Mouse (Mus musculus): ENCODE data around the gene Qrich1. TPM values are rescaled to one million over a fixed set of nuclear protein-coding genes. Genes with fewer than 3 reads are reported as not detected.

The Qrich1 gene
- polyA plus RNA-seq (2012; fragmentation: generic; extraction: Trizol) = 10 to 100 TPM in 1 of 2 experiments, 1 to 10 TPM in 1; 5.6 to 45.1 TPM

GRCm38 (mm10) chr9:108516380-108517251, at the start of gene Qrich1:
TSS of gene Qrich1 (plus strand) at chr9:108516806.

GRCm38 (mm10) chr9:108479721-108480351, 36.8 kb upstream of the Qrich1 start, which contains the start of gene Lamb2:
TSS of gene Lamb2 (plus strand) at chr9:108479736.

GRCm38 (mm10) chr9:108490559-108491285, 25.9 kb upstream of the Qrich1 start, which contains the start of gene Usp19:
TSS of gene Usp19 (plus strand) at chr9:108490602.

GRCm38 (mm10) chr9:108507619-108508434, 8.8 kb upstream of the Qrich1 start, which contains the start of gene Qars:
TSS of gene Qars (plus strand) at chr9:108507706.

DNA sequence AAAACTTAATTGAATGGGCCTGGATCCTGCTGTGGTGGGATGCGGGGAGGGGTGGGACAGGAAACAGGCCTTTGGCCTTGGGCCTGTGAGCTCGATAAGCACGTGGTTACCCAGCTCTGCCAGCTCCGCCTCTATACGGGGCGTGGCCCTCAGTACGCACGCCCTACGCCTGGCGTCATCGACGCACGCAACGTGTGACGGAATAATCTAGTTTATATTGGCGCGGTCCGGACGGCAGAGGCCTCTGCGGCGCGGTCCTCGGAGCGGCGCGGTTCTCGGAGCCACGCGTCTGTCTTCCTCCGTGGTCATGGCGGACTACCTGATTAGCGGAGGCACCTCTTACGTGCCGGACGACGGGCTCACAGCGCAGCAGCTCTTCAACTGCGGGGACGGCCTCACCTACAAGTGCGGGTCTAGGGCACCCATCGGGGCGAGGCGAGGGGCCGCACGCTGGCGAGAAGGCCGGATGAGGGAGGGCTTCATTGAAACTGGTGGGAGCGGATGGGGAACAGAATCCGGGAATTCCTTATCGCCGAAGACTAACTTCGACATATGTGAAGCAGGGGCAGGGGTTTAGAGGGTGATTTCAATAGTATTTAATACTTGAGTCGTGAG, 43.7 kb downstream of the Qrich1 start, which contains the start of gene Impdh2:
Gene Impdh2 (plus strand): TSS at position 60 of the 615 bp plus-strand sequence.

DNA sequence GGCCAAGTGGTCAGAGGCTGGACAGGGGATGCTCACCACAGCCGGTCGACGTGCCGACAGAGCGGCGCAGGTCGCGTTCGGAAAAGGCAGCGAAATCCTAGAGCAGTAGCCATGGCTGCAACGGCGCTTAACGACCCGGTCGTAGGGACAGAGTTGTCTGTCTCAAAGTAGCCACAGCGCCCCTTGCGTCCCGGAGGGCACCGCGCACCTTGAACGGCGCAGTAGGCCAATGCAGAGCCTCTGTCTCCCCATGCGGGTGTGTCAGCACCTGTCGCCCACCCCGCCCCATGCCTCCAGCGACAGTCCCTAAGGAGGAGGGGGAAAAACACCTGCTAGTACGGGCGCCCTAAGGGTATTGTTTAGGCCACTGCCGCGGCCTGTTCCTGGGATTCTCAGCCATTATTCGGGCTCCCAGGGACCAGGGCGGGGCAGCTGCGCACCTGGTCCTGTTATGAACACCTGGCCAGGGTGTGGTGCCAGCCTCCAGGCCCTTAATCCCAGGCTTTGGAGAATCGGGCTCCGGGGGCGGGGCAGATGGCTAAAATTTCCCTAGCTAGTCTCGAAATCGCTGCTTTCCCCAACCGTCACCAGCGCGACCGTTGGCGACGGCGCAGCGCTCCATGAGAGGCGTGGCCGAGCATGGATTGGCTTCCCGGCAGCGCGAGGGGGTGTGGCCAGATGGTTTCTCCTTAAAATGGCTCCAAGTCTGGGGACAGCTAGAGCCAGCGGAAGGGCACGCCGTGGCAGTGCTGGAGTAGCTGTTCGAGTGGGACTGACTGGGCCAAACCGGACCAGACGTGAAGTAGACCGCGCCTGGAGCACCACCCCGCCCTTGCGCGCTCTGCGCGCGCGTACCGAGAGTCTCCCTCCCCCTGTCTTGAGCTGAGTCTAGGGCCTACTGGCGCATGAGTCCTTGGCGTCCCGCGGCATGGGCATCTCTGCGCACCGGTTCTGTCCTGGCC, 50.5 kb downstream of the Qrich1 start, which contains the start of gene Ndufaf3:
Gene Ndufaf3 (minus strand): TSS at position 620 of the 962 bp plus-strand sequence.

GRCm38 (mm10) chr9:108569381-108570206, 53.0 kb downstream of the Qrich1 start, which contains the start of gene Dalrd3:
TSS of gene Dalrd3 (plus strand) at chr9:108569886.

DNA sequence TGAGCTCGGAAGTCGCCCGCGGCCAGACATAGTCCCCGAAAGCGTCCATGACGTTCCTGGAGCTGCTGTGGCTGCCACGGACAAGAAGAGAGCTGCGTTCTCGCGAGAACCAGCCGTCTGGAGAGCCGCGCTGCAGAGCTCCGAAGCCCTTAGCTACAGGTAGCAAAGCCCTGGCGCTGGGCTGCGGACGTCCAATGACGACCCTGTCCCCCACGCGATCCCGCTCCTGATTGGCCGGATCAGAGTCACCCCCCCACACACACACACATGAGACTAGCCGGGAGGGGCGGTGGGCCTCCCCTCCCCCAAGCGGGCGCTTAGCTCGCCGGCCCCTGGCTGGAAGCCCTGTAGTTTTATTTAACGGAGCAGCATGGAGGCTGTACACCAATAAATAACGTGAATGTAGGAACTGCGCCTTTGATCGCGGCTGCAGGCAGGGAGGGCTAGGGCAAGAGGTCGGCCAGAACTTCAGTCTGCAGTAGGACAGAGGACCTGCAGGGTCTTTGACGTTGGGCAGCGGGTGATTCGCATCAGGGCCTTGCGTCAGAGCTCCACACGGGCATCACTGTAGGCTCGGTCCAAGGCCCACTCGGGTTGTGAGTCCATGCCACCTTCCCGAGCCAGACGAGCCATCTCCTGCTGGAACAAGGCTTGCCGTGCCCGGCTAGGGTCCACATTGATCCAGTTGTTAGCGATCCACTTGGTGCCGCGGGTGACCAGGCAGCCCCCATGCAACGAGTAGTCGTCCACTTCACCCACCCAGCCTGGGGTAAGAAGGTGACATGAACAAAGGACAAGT, 62.1 kb downstream of the Qrich1 start, which contains the start of gene Wdr6:
Gene Wdr6 (minus strand): TSS at position 195 of the 799 bp plus-strand sequence.

GRCm38 (mm10) chr9:108596998-108597764, 80.6 kb downstream of the Qrich1 start, which contains the start of gene P4htm:
TSS of gene P4htm (minus strand) at chr9:108597667.

Other genes with a start within 250 kb of the Qrich1 start
- 10 to 100 TPM in 1 of 2 experiments, 1 to 10 TPM in 1; 8.9 to 63.2 TPM for gene Nicn1, start 226.4 kb upstream of the Qrich1 start, polyA plus RNA-seq (2012; fragmentation: generic; extraction: Trizol)
- gene Amt, start 220.0 kb upstream of the Qrich1 start, polyA plus RNA-seq (2012; fragmentation: generic; extraction: Trizol) = 1 to 10 TPM in 1 of 2 experiments, under 1 TPM in 1; 0.23 to 6.4 TPM
- gene Rhoa, start 210.7 kb upstream of the Qrich1 start, polyA plus RNA-seq (2012; fragmentation: generic; extraction: Trizol) = 100 to 1,000 TPM; 144 to 229 TPM
- 10 to 100 TPM; 11.0 to 48.4 TPM for gene Tcta, start 210.6 kb upstream of the Qrich1 start, polyA plus RNA-seq (2012; fragmentation: generic; extraction: Trizol)
- 100 to 1,000 TPM; 786 to 822 TPM for gene Gpx1, start 177.9 kb upstream of the Qrich1 start, polyA plus RNA-seq (2012; fragmentation: generic; extraction: Trizol)
- gene Usp4, start 169.0 kb upstream of the Qrich1 start, polyA plus RNA-seq (2012; fragmentation: generic; extraction: Trizol) = 10 to 100 TPM; 68.6 to 96.9 TPM
- gene 1700102P08Rik, start 124.0 kb upstream of the Qrich1 start, polyA plus RNA-seq (2012; fragmentation: generic; extraction: Trizol) = under 1 TPM; 0.04 to 0.35 TPM
- gene Ccdc36, start 88.3 kb upstream of the Qrich1 start, polyA plus RNA-seq (2012; fragmentation: generic; extraction: Trizol) = not detected
- not detected for gene BC048562, start 80.3 kb upstream of the Qrich1 start, polyA plus RNA-seq (2012; fragmentation: generic; extraction: Trizol)
- gene Ccdc71, start 56.3 kb upstream of the Qrich1 start, polyA plus RNA-seq (2012; fragmentation: generic; extraction: Trizol) = 10 to 100 TPM; 28.0 to 46.0 TPM
- 1 to 10 TPM; 1.4 to 9.8 TPM for gene Klhdc8b, start 55.2 kb upstream of the Qrich1 start, polyA plus RNA-seq (2012; fragmentation: generic; extraction: Trizol)
- 100 to 1,000 TPM in 1 of 2 experiments, 1 to 10 TPM in 1; 9.4 to 170 TPM for gene Lamb2, start 37.1 kb upstream of the Qrich1 start, polyA plus RNA-seq (2012; fragmentation: generic; extraction: Trizol)
- 10 to 100 TPM; 21.0 to 70.4 TPM for gene Usp19, start 26.2 kb upstream of the Qrich1 start, polyA plus RNA-seq (2012; fragmentation: generic; extraction: Trizol)
- gene Qars, start 9.1 kb upstream of the Qrich1 start, polyA plus RNA-seq (2012; fragmentation: generic; extraction: Trizol) = 100 to 1,000 TPM; 170 to 180 TPM
- gene Impdh2, start 43.5 kb downstream of the Qrich1 start, polyA plus RNA-seq (2012; fragmentation: generic; extraction: Trizol) = 100 to 1,000 TPM; 210 to 374 TPM
- 10 to 100 TPM; 11.3 to 25.8 TPM for gene Ndufaf3, start 50.6 kb downstream of the Qrich1 start, polyA plus RNA-seq (2012; fragmentation: generic; extraction: Trizol)
- 100 to 1,000 TPM; 174 to 202 TPM for gene Dalrd3, start 53.1 kb downstream of the Qrich1 start, polyA plus RNA-seq (2012; fragmentation: generic; extraction: Trizol)
- 100 to 1,000 TPM in 1 of 2 experiments, 10 to 100 TPM in 1; 32.7 to 139 TPM for gene Wdr6, start 61.9 kb downstream of the Qrich1 start, polyA plus RNA-seq (2012; fragmentation: generic; extraction: Trizol)
- gene P4htm, start 80.9 kb downstream of the Qrich1 start, polyA plus RNA-seq (2012; fragmentation: generic; extraction: Trizol) = 1 to 10 TPM in 1 of 2 experiments, under 1 TPM in 1; 0.50 to 3.4 TPM
- gene Arih2, start 132.6 kb downstream of the Qrich1 start, polyA plus RNA-seq (2012; fragmentation: generic; extraction: Trizol) = 10 to 100 TPM in 1 of 2 experiments, 1 to 10 TPM in 1; 7.1 to 18.8 TPM
- 10 to 100 TPM in 1 of 2 experiments, 1 to 10 TPM in 1; 5.9 to 25.6 TPM for gene Slc25a20, start 145.3 kb downstream of the Qrich1 start, polyA plus RNA-seq (2012; fragmentation: generic; extraction: Trizol)
- gene Prkar2a, start 172.5 kb downstream of the Qrich1 start, polyA plus RNA-seq (2012; fragmentation: generic; extraction: Trizol) = 1 to 10 TPM; 2.9 to 7.0 TPM

Measured in C3H10T1/2 (cell line).